Mouse (Mus musculus) midbrain, embryonic 13.5 days (tissue): ENCODE data around the gene Dyrk1a. TPM values are rescaled to one million over a fixed set of nuclear protein-coding genes. Genes with fewer than 3 reads are reported as not detected.

ENCODE experiments used
- ATAC-seq: fragments of 200-750 bp; cut with Nextera tagmentation; 2 replicates; pipeline ENCODE4 v1.8.0; 2017; ENCODE audit warnings: mild to moderate bottlenecking, moderate TSS enrichment, moderate library complexity
- H3K27ac ChIP-seq: fragments of 300-500 bp; sonication (generic); 2 replicates; pipeline ENCODE4 v1.5.1; 2015; ENCODE audit warnings: inconsistent platforms, mild to moderate bottlenecking, moderate library complexity
- H3K27me3 ChIP-seq: fragments of 300-500 bp; sonication (generic); 2 replicates; pipeline ENCODE4 v1.6.1; 2015; ENCODE audit warnings: mild to moderate bottlenecking, inconsistent platforms
- H3K36me3 ChIP-seq: fragments of 300-500 bp; sonication (generic); 2 replicates; pipeline ENCODE4 v1.6.1; 2015; ENCODE audit warnings: mild to moderate bottlenecking, inconsistent platforms
- H3K4me1 ChIP-seq: fragments of 300-500 bp; sonication (generic); replicated peaks from 2 replicates; pipeline ENCODE4 v1.6.1; 2015; ENCODE audit warnings: inconsistent platforms
- H3K4me2 ChIP-seq: fragments of 300-500 bp; sonication (generic); replicated peaks from 2 replicates; pipeline ENCODE4 v1.6.1; 2015; ENCODE audit warnings: moderate library complexity, mild to moderate bottlenecking, inconsistent platforms
- H3K4me3 ChIP-seq: fragments of 300-500 bp; sonication (generic); replicated peaks from 2 replicates; pipeline ENCODE4 v1.5.1; 2015; ENCODE audit warnings: mild to moderate bottlenecking, inconsistent platforms
- H3K9ac ChIP-seq: fragments of 300-500 bp; sonication (generic); replicated peaks from 2 replicates; pipeline ENCODE4 v1.6.1; 2015; ENCODE audit warnings: mild to moderate bottlenecking, inconsistent platforms
- H3K9me3 ChIP-seq: fragments of 300-500 bp; sonication (generic); 2 replicates; pipeline ENCODE4 v1.6.1; 2016; ENCODE audit warnings: mild to moderate bottlenecking, inconsistent platforms
- WGBS: fragments of 180-500 bp; shearing (Covaris S2); methylation state at CpG from one replicate; pipeline ENCODE4 v1.1.7; 2015; 5-methylcytosine and 5-hydroxymethylcytosine counted together
- polyA plus RNA-seq: library from polyadenylated mRNA; unstranded; fragments of >200 nt; fragmentation: Nextera tagmentation; extraction: Ambion mirVana; gene quantifications from 2 replicates; pipeline ENCODE4 v1.2.1, GENCODE M21; 2015

Dyrk1a gene
- polyA plus RNA-seq, 1 experiment from 2014 or later = 11.7 TPM

DNA sequence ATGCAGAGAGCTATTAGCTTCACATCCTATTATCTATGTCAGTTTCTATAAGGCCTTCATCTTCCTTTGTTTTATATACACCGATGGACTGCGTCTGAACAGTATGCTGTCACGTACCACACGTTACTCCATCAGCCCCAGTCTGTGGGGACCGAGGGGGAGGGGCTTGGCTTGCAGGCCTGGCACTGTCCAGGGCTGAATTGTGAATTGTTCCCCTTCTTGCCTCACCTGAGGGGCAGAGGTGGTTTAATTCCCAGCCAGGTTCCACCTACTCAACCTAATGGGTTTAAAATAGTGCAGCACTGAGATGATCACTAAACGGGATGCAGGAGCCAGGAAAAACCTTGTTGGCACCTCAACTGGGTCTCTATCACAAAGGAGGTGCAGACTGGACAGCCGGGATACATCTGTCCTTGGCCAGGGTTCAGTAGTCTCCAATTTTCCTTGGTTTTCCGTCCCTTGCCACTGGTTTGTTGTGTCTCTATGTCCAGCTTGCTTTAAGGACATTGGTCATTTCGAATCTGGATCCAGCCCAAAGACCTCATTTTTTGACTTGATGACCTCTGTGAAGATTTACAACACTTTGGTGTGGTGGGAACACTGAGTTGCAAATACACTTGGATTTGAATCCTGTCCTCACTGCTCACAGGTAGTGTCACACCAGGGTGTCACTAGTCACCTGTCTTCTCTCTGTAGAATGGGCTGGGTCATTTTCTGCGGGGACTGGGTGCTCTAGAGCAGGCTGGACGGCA lies 2.8 kb upstream of the Dyrk1a start:
- H3K27ac ChIP-seq = no peak overlapping the region
- H3K27me3 ChIP-seq = no peaks in the 10 kb centered on the region
- no peaks in the 10 kb centered on the region for H3K36me3 ChIP-seq
- no peaks in the 10 kb centered on the region for H3K9me3 ChIP-seq
- WGBS = 84% methylated on average over 11 of the region's 11 CpGs
- no peak overlapping the region for H3K9ac ChIP-seq
- no peak for ATAC-seq
- peaks cover 10% of the 10 kb centered on the region for H3K4me1 ChIP-seq
- H3K4me3 ChIP-seq = no peak overlapping the region
- no peak overlapping the region for H3K4me2 ChIP-seq

DNA sequence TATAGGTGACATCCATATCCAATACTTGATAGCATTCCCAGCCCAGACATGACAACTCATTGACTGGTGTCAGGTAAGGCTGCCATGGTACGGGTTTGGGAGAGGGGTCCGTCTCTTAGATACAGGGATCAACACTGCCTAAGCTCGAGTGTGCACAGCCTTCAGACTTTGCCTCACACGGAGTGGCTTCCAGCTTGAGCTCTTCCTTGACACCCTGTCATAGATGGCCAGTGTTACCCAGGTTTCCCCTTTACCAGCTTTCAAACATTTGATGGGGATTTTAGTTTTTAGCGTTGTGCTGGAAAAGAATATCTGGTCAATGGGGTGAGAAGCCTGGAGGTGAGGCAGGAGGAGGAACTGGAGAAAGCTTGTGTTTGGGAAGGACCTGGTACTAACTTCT lies 2.1 kb upstream of the Dyrk1a start:
- Histone ChIP-seq H3K27me3 (no peaks in the 10 kb centered on the region), H3K27ac (no peak overlapping the region), H3K4me1 (peaks cover 18% of the 10 kb centered on the region), H3K4me2 (no peak overlapping the region), H3K36me3 (no peaks in the 10 kb centered on the region), H3K9ac (no peak overlapping the region), H3K4me3 (no peak overlapping the region), H3K9me3 (no peaks in the 10 kb centered on the region)
- ATAC-seq = no peak
- WGBS = 65% methylated on average over 5 of the region's 5 CpGs

DNA sequence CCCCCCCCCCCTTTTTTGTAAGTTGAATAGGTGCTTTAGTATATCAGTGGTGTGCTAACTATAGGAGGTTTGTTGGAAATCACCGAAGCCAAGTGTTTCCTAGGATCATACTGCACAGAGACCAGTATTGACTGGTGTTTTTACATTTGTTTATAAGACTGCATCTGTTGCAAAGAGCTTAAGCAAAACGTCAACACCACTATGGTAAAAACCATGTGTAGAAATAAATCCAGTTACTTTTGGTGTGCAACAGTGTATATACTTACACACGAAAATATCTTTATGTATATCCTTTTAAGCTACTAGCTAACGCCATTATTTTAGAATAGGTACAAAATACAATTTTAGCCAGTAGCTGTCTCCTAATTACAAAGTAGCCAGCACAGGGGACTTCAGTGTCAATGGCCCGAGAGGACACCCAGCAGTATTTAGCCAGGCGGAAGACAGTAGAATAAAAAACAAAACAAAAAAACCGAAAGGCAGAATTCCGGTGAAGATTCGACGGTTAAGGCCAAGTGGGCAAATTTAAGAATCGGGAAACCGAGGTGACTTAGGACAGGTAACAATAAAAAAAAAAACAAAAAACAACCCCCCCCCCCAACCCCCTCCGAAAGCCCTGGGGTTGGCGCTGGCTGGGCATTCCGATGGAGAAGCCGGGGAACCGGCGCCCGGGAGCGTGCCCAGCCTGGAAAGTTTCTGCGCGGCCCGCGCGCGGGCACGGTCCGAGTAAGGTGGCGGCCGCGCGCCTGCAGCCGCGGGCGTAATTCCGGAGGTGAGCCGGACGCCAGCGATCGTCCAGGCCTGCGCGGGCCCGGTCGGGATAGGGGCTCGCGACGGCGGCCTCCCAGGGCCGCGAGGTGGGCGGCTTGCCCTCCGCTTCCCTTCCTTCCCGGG lies 1.2 kb upstream of the Dyrk1a start:
- peak overlapping the region; percentile 99 for H3K4me3 ChIP-seq
- H3K27ac ChIP-seq = peak overlapping the region; percentile 100
- H3K36me3 ChIP-seq = no peaks in the 10 kb centered on the region
- peaks cover 26% of the 10 kb centered on the region for H3K4me1 ChIP-seq
- H3K9ac ChIP-seq = peak overlapping the region; percentile 74
- H3K4me2 ChIP-seq = peak overlapping the region; percentile 56
- 3% methylated on average over 39 of the region's 53 CpGs for WGBS
- H3K9me3 ChIP-seq = no peaks in the 10 kb centered on the region
- peak; percentile 89 for ATAC-seq
- no peaks in the 10 kb centered on the region for H3K27me3 ChIP-seq

DNA sequence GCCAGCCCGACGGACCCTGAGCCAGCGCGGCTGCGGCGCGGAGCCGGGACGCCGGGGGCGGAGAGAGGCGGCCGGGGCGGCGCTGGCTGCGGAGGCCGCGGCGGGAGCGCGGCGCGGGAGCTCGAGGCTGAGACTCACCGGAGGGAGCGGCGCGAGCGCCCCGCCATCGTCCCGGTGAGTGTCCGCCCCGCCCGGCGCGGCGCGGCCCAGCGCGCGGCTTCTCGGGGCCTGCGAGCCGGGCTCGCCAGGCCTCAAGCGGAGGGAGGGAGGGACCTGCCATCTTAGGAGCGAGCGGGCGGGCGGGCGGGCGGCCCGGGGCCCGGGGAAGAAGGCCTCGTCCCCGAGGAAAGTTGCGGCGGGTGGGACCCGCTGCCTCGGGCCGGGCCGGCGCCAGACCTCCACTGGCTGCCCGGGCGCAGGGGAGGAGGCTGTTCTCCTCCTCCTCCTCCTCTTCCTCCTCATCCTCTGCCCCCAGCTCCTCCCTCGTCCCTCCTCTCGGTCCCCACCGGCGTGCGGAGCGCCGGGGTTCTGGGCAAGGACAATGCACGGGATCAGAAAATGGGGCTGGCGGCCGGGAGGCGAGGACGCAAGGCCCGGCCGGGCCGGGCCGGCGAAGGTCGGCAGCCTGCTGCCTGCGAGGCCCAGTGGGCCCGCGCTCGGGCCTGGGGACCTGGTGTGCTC lies 691 bp downstream of the Dyrk1a start:
- peak; percentile 19 for ATAC-seq
- H3K4me3 ChIP-seq = peak overlapping the region; percentile 99
- peak overlapping the region; percentile 100 for H3K9ac ChIP-seq
- peak overlapping the region; percentile 100 for H3K27ac ChIP-seq
- H3K9me3 ChIP-seq = no peaks in the 10 kb centered on the region
- H3K4me1 ChIP-seq = peaks cover 42% of the 10 kb centered on the region
- under 1% methylated on average over 47 of the region's 88 CpGs for WGBS
- peak overlapping the region; percentile 81 for H3K4me2 ChIP-seq
- H3K27me3 ChIP-seq = no peaks in the 10 kb centered on the region
- no peaks in the 10 kb centered on the region for H3K36me3 ChIP-seq

DNA sequence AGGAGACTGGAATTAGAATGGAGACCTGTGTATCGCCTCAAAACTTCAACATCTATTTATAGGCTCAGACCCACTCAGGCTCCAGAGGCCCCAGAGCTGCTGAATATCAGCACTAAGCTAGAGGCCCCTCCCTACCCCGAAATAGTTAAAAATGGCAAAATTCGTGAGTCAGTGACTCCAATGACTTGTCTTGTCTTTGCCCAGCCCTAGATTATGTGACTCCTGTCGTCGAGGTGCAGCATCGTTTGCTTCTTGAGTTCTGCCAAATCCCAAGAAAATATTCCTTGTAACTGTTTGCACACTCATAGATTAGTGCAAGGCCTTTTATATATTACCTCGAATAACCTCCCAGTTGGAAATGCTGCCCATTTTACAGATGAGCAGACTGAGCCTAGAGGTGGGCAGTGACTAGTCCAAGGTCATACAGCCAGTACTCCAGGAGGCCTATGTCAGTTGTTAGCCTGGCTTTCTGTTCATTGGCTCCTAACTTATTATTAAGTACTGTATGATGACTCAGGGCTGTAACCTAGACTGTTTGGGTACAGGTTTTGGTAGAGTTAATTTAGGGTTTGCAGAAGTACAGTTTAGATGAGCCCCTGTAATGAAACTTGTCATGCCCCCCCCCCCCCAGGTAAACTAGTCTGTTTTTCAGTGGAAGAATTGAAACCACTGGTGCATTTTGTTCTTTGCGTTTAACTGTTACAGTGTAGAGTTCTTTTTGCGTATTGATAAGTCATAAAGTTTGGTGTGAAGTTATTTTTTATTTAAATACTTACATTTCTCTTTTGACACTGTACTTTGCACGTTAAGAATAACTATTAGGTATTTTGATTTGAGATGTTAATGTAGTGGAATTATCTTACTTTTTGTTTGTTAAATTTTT lies 1.5 kb downstream of the Dyrk1a start:
- 31% methylated on average over 10 of the region's 10 CpGs for WGBS

DNA sequence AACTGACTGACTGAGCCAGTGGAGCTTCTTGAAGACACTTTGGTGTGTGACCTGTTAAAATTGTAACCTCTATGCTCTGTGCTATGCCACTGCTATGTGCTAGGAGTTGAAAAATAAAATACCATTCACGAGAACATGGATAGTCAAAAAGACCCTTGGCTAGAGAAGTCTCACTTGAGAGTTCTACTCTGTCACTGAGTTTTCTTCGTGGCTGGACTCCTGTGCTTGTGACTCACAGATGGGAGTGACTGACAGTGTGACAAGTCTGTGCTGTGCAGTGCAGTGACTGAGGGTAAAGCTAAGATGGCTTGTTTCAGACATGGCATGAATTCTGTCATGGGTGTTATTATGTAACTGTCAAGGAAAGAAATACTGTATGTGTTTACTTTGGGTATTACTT lies 2.6 kb downstream of the Dyrk1a start:
- Histone ChIP-seq H3K36me3 (no peaks in the 10 kb centered on the region), H3K4me1 (peaks cover 60% of the 10 kb centered on the region), H3K4me2 (peak overlapping the region; percentile 45), H3K9me3 (no peaks in the 10 kb centered on the region), H3K27me3 (no peaks in the 10 kb centered on the region), H3K27ac (no peak overlapping the region), H3K9ac (peak overlapping the region; percentile 46), H3K4me3 (peak overlapping the region; percentile 26)
- ATAC-seq = no peak
- WGBS = 47% methylated on average over 2 of the region's 2 CpGs

More for the DNA sequence above, 1.5 kb downstream of the Dyrk1a start:
- Histone ChIP-seq H3K9me3 (no peaks in the 10 kb centered on the region), H3K27ac (peak overlapping the region; percentile 100), H3K36me3 (no peaks in the 10 kb centered on the region), H3K27me3 (no peaks in the 10 kb centered on the region), H3K4me1 (peaks cover 50% of the 10 kb centered on the region), H3K4me2 (peak overlapping the region; percentile 81), H3K4me3 (peak overlapping the region; percentile 99), H3K9ac (peak overlapping the region; percentile 100)
- no peak for ATAC-seq

DNA sequence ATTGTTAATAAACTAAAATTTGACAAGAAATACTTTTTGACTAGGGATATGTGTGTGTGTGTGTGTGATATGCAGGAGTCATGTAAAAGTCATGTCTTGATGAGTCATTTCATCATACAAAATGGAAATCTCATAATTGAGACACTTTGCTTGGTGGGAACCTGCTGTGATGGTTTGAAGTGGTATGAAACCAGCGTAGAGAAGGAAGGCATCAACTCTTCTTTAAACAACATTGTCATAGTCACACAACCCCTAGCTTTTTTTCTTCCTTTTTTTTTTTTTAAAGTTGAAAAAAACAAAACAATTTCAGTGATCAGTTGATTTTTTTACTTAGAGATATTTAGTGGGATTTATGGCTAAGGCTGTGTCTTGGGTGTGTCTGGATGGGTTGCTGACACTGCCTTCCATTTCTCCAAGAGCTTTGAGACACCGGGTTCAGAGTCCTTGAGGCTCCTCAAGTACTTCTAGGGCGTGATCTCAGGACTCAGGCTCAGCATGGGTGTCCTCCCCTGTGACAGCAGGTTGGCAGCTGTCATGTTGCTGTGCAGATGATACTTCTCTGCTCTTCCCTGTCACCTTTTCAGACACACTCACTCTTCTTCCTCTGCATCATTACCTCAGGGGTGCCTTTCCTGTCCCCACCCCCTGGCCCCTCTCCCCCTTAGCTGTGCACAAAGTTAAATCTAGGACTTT lies 4.4 kb downstream of the Dyrk1a start:
- H3K27ac ChIP-seq = no peak overlapping the region; the same call in 1 of the 2 replicates

DNA sequence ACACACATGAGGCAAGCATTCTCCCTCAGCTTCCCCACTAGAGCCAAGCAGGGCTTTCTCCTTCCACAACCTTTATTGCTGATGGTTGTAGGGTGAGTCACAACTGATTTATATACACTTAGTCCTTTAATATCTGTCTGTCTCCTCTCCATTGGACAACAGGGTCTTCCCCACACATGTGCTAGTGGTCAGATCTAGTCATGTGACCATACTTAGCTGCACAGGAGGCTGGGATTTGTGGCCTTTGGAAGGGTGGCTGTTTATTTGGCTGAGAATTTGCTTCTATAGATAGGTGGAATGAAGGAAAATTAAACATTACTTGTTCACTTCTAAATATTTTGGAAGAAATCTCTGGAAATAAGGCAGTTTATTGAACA lies 4.9 kb downstream of the Dyrk1a start:
- no peak overlapping the region for H3K4me3 ChIP-seq
- H3K9ac ChIP-seq = 0 out of 2 replicates have a peak overlapping the region, but pooled peaks have one; percentile 14
- no peak for ATAC-seq
- H3K4me2 ChIP-seq = no peak overlapping the region
- no peaks in the 10 kb centered on the region for H3K27me3 ChIP-seq
- no peak overlapping the region; the same call in 1 of the 2 replicates for H3K27ac ChIP-seq
- peaks cover 71% of the 10 kb centered on the region for H3K4me1 ChIP-seq
- H3K9me3 ChIP-seq = no peaks in the 10 kb centered on the region
- H3K36me3 ChIP-seq = no peaks in the 10 kb centered on the region

More for the DNA sequence above, 4.4 kb downstream of the Dyrk1a start:
- WGBS = 79% methylated on average over 3 of the region's 3 CpGs
- Histone ChIP-seq H3K36me3 (no peaks in the 10 kb centered on the region), H3K4me3 (no peak overlapping the region), H3K9me3 (no peaks in the 10 kb centered on the region), H3K4me1 (peaks cover 67% of the 10 kb centered on the region), H3K27me3 (no peaks in the 10 kb centered on the region), H3K4me2 (no peak overlapping the region), H3K9ac (0 out of 2 replicates have a peak overlapping the region, but pooled peaks have one; percentile 14)
- no peak for ATAC-seq

DNA sequence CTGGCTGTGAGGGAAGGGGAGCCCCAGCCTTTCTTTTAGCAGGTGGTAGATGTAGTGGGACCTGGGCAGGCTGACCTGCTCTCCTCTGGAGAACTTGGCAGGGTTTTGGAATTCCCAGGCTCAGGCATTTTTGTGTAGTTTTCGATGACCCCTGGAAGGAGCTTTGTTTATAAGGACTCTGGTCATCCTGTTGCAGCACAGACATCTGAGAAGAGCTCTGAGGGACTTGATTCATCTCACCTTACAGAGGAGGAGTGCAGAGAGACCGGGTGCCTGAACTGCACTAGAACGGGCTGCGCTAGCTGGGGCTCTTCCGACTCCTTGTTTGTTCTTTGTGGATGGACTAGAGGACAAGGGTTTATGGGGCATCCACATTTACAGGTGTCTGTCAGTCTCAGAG lies 5.9 kb downstream of the Dyrk1a start:
- ATAC-seq = no peak
- H3K27ac ChIP-seq = no peak overlapping the region
- no peak overlapping the region for H3K9ac ChIP-seq
- H3K4me3 ChIP-seq = no peak overlapping the region
- 83% methylated on average over 5 of the region's 5 CpGs for WGBS
- no peaks in the 10 kb centered on the region for H3K36me3 ChIP-seq
- peaks cover 78% of the 10 kb centered on the region for H3K4me1 ChIP-seq
- no peaks in the 10 kb centered on the region for H3K9me3 ChIP-seq
- H3K4me2 ChIP-seq = no peak overlapping the region
- no peaks in the 10 kb centered on the region for H3K27me3 ChIP-seq

DNA sequence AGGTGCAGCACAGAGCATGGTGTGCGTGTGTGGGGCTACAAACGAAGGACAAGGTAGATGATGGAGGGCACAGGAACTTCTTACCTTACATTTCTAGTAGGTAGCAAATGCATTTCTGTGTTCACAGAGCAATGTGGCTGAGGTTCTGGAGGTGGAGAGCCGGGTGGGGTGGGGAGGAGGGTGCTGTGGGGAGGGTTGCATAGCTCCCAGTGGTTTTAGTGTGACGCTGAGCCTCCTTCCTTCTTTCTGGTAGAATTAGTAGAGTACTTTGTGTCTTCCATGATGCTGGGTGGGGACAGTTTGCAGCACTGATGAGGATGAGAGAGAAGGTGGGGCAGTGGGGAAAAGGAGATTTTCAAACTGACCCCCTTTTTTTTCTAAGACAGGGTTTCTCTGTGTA lies 9.5 kb downstream of the Dyrk1a start:
- no peak overlapping the region for H3K4me2 ChIP-seq
- H3K4me1 ChIP-seq = peaks cover 74% of the 10 kb centered on the region
- ATAC-seq = no peak
- no peak overlapping the region for H3K27ac ChIP-seq
- WGBS = 99% methylated on average over 4 of the region's 4 CpGs
- H3K36me3 ChIP-seq = no peaks in the 10 kb centered on the region
- no peaks in the 10 kb centered on the region for H3K9me3 ChIP-seq
- no peak overlapping the region for H3K9ac ChIP-seq
- H3K27me3 ChIP-seq = no peaks in the 10 kb centered on the region
- no peak overlapping the region for H3K4me3 ChIP-seq
